Mouse (Mus musculus) kidney, postnatal 14 days (tissue): ENCODE measurements at regions not wholly inside any gene's neighbourhood (a gene's known extent, or its start where the extent isn't known, plus 50 kb on each side); places are given as distances from the start of the nearest gene placed in this dataset.

Experiments
- DNase-seq: peaks from one replicate; pipeline ENCODE4 v3.0.0; 2022; ENCODE audit warnings: mixed read lengths

DNA sequence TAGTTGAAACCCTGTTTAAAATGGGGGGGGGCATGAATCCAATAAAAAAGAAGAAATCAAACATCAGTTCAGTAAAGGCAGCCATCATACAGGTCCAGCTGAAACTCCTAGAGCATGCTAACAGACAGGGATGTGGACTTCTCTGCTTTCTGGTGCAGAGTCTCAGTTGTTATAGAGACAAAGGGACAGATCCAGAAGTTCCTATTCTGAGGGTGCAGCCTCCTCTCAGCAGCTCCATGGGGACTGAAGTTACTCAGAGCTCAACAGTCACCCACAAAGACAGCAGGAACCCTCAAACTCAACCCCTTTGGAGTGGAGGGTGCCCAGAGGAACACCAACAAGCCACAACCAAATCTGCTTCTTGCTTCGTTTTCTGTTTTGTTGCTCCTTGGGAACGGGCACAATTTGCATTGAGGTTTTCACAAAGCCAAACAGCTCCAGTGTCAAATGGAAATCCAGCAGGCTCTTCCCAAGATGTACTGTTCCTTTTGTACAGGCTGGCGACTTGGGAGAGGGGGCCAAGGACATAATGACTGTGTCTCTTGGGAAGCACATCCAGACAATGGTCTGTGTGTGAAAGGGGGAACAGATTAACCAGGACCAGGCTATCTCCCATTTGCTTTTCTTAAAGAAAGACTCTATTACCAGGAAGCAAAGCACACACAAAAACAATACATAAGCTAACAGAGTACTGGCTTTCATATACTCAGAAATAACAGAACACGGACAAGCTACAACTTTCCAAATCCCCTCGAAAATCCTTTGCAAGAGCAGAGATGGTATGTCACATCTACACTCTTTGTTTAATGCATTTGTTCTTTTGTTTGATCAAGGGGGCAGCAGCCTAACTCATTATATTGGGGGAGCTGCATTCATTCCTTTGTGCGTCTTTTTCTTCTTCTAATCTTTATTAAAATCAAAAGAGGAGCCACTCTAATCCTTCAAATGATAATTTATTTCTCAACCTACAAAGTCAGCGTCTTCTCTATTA is 332.6 kb upstream of the Zfp462 start:
- DNase-seq, result no peak

DNA sequence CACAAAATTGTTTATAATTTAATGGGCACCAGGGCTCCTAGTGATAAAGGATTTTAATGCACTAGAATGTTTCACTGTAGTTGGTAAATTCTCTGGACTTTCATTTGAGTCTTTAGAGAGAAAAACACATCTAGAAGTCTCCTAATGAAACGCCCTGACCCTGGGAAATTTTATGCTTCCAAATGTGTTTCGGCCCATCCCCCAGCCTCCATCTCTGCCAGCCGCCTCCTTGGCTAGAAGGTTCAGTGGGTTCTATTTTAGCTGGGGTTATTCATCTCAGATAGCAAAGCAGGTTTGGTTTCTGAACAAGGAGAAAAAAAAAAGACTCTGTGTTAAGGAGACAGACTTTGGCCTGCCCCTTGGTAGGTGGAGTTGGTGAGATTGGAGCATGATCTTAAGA is 331.8 kb upstream of the Zfp462 start:
- DNase-seq, result peak; percentile 30

DNA sequence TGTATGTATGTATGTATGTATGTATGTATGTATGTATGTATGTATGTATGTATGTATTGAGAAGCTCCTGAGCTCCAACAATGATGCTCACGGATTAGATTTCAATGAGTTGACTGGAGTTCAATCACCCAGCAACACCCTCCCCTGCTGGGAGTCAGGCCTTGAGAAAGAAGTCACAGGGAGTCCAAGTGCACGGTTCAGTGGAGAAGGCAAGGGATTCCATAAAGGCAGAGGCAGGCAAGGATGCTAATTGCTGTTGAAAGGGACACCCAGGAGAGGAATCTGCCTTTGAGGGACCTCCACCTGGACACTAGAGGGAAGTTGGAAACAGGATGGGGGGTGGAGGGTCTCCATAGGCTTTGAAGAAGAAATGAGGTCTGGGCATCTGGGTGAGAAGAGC is 331.2 kb upstream of the Zfp462 start:
- DNase-seq, result peak; percentile 51

DNA sequence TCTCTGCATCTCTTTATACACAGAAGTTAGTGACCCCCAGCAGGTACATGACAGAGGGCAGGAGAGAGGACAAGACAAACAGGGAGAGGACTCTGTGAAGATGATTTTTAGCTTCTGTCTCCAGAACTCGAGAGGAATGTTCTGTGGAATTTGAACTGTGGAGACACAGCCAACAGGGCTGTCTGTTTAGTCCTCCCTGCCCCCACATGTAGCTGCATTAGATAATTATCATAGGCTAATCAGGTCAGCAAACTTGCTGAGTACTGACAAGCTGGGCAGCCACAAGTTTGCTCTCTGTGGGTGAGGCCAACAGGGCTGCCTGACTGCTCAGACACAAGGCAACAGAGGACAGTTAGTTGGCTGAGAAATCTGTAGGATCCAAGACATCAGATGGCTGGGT is 329.0 kb upstream of the Zfp462 start:
- peak; percentile 81 for DNase-seq

- no peak for DNase-seq
Measured at GRCm38 (mm10) chr4:54624024-54624873, 320.6 kb upstream of the Zfp462 start.

DNA sequence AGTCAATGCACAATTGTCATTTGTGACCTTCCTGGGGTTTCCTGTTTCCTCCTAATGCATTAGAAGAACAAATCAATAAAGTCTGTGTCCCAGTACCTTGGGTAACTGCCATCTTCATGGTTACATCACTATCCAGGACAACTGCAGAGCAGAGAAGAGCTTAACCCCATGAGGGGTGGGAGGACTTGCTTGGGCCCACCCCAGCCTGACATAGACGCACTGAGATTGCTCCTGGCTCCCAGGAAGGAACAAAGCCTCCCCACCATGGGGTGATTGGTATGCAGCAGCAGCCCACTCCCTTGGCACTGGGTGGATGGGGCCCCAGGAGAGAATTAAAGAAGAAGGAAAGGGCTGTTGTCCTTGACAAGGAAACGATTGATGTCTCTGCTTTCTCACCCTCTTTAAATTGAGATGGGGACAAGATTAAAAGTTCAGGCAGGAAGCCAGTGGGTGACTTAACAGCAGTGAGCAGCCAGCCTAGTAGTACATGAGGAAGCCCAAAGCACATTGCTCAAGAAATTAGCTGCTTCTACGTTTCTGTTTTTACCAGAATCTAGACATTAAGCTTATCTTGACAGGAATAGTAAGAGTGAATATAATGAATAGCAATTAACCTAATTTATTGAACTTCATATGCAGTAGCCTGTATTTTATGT is 307.7 kb upstream of the Zfp462 start:
- DNase-seq, result no peak

DNA sequence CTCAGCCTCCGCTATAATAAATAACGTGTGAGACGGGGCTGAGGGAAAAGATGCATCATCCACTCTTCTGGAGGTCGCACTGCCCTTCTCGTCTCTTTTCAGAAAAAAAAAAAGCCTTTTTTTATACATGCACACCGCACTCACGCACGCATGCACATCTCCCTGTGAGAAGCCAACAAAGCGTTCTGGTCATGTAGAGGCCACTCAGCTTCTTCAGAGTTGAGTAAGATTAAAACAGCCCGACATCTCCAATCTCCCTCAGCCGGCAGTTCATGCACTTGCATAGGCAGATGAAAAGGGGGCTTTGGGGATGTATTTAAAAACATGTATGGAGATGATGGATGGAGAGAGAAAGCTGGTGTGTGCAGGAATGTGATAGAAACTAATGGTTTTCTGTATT is 298.8 kb upstream of the Zfp462 start:
- no peak for DNase-seq

- no peak for DNase-seq
Measured at GRCm38 (mm10) chr4:54646459-54646858, 298.4 kb upstream of the Zfp462 start.

DNA sequence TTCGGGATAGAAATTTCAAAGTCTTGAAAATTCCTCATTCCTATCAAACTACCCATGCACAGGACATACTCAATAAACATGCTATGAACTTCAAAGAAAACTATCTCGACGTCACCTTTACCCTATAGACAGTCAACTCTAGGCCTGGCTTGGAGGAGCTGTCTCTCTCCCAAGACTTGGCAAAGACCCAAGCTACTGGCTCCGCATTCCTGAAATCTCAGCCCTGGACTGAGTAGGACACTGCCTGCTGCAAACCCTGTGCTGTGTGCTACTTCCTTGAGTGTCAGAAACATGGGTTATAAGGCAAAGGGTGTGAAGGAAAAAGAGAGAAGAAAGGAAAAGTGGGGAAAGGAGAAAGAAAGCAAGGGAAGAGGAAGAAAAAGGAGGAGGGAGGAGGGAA is 296.6 kb upstream of the Zfp462 start:
- DNase-seq, result peak; percentile 47

DNA sequence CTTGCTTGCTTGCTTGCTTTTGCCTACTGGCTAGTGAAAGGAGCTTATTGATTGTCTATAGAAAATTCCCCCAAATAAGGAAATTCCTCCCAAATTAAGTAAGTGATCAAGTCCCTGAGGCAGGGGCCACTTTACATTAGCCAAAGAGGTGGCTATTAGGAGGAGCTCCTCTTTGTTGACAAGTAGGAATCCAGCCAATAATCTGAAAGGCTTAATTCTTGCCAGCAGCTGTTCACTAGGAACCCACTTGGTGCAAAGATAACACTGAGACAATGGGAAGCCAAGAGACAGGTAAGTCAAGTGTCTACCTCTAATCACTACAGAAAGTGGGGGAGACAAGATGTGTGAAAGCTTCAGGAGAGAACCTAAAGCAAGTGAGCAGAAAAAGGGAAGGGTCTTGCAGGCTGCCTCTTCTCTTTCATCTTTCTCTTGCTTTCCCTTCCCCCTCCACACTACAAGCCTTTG is 293.2 kb upstream of the Zfp462 start:
- DNase-seq, result no peak

GRCm38 (mm10) chr4:54652111-54653021 is 292.5 kb upstream of the Zfp462 start:
- DNase-seq, result no peak

GRCm38 (mm10) chr4:54653097-54653776 is 291.6 kb upstream of the Zfp462 start:
- DNase-seq, result no peak
